Mouse (Mus musculus): Measurements from ENCODE around the gene Eif3k.

The Eif3k gene

GRCm38 (mm10) chr7:28932421-28933041, 49.1 kb downstream of the Eif3k start:
- DNase-seq = no peak

DNA sequence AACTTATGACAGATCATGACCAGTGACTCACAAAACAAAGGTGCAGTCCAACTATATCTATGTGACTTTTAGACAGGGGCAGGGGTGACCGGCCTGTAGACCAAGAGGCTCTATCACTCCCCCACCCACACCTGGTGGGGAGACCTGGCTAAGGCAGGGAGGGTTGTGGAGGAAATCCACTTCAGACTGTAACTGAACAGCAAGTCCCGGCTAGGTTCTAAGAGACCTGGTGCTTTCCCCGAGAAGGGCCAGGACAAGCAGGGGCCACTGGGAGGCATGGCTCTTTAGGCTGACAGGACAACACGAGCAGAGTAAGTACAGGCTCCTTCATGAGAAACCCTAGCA, 50.0 kb downstream of the Eif3k start:
- DNase-seq = no peak

- no peak for DNase-seq
Observed at GRCm38 (mm10) chr7:28931032-28931694, 50.5 kb downstream of the Eif3k start.

DNA sequence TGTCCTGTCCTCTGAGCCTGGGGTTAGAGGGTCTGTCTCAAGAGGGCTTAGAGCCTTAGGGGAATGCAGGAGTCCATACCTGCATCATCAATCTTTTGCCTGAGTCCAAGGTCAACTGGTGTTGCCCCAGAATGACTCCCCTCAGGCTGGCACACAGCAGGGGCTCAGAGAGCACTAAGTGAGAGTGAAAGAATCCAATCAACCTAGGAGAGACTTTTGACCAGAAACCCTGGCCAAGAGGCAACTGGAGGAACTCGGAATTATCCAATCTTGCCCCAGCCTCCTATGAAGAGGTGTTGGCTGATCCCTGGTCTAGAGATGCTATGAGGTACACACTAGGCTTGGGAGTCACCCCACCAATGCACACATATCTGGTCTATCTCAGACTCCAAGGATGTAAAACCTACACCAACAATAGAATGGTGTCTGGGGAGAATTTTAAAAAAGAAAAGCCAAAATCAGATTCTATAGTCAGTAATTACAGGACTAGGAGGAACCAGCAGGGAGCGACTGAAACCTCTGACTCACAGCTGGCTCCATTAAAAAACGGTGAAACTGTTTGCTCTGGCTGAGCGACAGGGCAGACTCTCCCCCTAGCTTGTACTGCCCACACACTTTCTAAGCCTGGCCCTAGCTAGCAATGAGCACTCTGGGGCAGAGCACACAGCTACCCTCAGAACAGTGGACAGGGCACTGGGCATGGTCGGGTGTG, 51.2 kb downstream of the Eif3k start:
- no peak for DNase-seq

DNA sequence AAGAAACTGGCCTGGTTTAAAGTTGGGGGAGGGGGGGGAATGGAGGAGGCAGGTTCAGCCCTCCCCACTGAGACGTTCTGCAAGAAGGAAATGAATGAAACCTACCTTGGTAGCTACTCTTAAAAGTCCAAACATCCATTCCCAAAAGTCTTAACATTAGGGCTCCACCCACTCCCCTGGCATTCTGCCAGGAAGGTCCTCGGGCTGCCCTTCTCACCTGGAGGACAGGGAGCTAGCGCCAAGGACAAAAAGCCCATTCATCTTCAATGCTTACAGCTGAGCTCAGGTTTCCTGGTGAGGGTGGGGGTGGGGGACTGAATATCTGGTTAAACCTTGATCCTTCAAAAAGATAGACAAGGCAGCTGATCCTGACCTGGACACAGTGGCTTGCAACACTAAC, 52.3 kb downstream of the Eif3k start:
- DNase-seq = no peak

GRCm38 (mm10) chr7:28926172-28926571, 55.5 kb downstream of the Eif3k start:
- no peak for DNase-seq

DNA sequence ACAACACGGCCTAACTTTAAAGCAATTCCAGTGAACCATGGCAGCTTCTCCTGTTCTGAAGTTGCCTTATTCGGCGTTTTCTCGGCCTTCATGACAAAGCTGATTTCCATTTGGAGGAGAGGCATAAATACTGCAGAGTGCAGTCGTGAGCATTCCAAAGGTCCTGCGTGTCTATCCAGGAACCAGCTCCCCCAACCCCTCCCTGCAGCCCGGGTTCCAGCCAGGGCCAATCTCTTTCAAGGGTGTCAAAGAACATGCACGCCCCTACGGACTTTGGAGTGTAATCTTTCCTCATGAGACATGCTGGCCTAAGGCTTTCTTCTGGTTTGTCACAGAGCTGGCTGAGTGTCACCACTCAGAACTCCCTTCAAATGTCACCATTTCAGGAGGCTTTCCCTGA, 56.3 kb downstream of the Eif3k start:
- DNase-seq = no peak

DNA sequence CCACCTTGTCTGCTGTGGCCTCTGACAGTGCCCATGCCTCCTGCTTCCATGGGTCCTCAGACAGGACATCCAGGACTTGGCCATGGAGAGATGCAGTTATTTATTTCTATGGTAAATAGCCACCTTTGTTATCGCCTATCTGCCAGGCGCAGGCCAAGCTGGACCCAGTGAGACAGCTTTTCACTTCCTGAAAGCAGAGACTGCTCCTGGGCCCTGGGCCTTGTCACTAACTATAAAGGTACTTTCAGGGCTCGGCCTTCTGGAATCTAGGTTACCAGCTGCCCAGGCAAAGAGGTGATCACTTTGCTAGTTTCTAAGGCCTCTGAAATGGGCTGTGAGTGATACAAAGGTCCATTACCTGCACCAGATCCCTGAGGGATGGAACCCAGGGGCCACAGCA, 56.9 kb downstream of the Eif3k start:
- DNase-seq = no peak

DNA sequence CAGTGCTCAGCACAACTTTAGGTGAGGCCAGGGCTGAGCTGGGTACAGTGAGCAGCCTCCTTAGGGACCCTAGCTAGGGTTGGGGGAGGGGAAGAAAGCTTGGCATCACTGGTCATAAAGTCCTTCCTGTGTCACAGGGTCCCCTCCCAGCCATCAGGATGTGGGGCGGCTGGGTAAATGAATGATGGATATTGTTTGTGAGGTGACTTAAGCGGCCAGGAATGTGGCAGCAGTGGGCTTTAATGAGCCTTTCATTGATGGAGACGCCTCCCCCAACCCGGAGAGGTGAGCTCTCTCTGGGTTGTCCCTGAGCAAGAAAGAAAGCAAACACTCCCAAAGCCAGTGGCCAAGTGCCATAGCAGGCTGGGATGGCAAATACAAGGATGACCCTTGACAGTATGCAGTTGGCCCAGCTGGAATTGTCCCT, 57.8 kb downstream of the Eif3k start:
- DNase-seq = no peak

DNA sequence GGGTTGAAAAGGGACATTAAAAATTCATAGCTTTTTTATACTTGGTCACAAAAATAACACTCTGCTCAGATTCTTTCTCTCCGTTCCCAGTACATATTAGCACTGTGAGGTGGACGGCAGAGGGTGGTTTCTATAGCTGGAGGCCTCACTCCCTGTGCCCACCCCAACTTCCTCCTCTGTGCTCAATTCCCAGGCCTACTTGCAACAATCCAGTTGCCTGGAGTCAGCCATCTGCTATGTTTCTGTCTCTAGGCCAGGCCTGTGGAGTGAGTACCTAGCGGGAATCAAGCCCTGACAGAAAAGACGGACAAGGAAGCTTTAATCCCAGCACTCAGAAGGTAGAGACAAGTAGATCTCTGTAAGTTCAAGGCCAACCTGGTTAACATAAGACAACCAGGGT, 59.1 kb downstream of the Eif3k start:
- DNase-seq = no peak

GRCm38 (mm10) chr7:28921722-28922465, 59.8 kb downstream of the Eif3k start:
- no peak for DNase-seq
